Mouse (Mus musculus) skeletal muscle tissue, postnatal 0 days (tissue): ENCODE data around the gene Nprl2. TPM values are rescaled to one million over a fixed set of nuclear protein-coding genes. Genes with fewer than 3 reads are reported as not detected.

Experiments
- polyA plus RNA-seq: library from polyadenylated mRNA; unstranded; fragments of >200 nt; fragmentation: Nextera tagmentation; extraction: Ambion mirVana; gene quantifications from 2 replicates; pipeline ENCODE4 v1.2.1, GENCODE M21; 2015

Nprl2 gene
- 15.7 and 18.0 TPM in 2 replicates for polyA plus RNA-seq

GRCm38 (mm10) chr9:107541474-107542351 lies at the start of gene Nprl2, which contains the start of gene Cyb561d2:
Gene Nprl2, plus strand, starts transcription at chr9:107542226.
Gene Cyb561d2, minus strand, starts transcription at chr9:107542193.

GRCm38 (mm10) chr9:107533791-107534407 lies 8.1 kb upstream of the Nprl2 start, which contains the start of gene Tmem115:
Gene Tmem115, plus strand, starts transcription at chr9:107533945.

GRCm38 (mm10) chr9:107547026-107547425 lies 5.0 kb downstream of the Nprl2 start, which contains the start of gene Zmynd10:
Gene Zmynd10, plus strand, starts transcription at chr9:107547298.

GRCm38 (mm10) chr9:107551117-107551889 lies 9.3 kb downstream of the Nprl2 start, which contains the start of gene Rassf1:
Gene Rassf1, plus strand, starts transcription at chr9:107551555.

GRCm38 (mm10) chr9:107563029-107563581 lies 21.1 kb downstream of the Nprl2 start, which contains the start of gene Tusc2:
Gene Tusc2, plus strand, starts transcription at chr9:107563255.

GRCm38 (mm10) chr9:107567702-107568319 lies 25.8 kb downstream of the Nprl2 start, which contains the start of gene Hyal2:
Gene Hyal2, plus strand, starts transcription at chr9:107567945.

GRCm38 (mm10) chr9:107576357-107577107 lies 34.5 kb downstream of the Nprl2 start, which contains the start of gene Hyal1:
Gene Hyal1, plus strand, starts transcription at chr9:107576927.

GRCm38 (mm10) chr9:107578587-107578986 lies 36.6 kb downstream of the Nprl2 start, which contains the start of gene Naa80:
Gene Naa80, plus strand, starts transcription at chr9:107578887.

GRCm38 (mm10) chr9:107580501-107581317 lies 38.7 kb downstream of the Nprl2 start, which contains the start of gene Hyal3:
Gene Hyal3, plus strand, starts transcription at chr9:107580818.

GRCm38 (mm10) chr9:107586974-107587832 lies 45.2 kb downstream of the Nprl2 start, which contains the start of gene Ifrd2:
Gene Ifrd2, plus strand, starts transcription at chr9:107587642.

Other genes starting within 250 kb of the Nprl2 start
- 29.9 and 30.3 TPM in 2 replicates for gene Cish, start 246.2 kb upstream of the Nprl2 start, polyA plus RNA-seq
- gene Hemk1, start 203.9 kb upstream of the Nprl2 start, polyA plus RNA-seq: 9.7 and 10.7 TPM in 2 replicates
- gene 6430571L13Rik, start 201.6 kb upstream of the Nprl2 start, polyA plus RNA-seq: 12.1 and 13.0 TPM in 2 replicates
- gene Cacna2d2, start 142.6 kb upstream of the Nprl2 start, polyA plus RNA-seq: 0.15 and 0.21 TPM in 2 replicates
- 33.1 and 36.2 TPM in 2 replicates for gene Tmem115, start 8.3 kb upstream of the Nprl2 start, polyA plus RNA-seq
- 8.3 and 10.3 TPM in 2 replicates for gene Cyb561d2, start within 50 bp of the Nprl2 start, polyA plus RNA-seq
- gene Zmynd10, start 5.1 kb downstream of the Nprl2 start, polyA plus RNA-seq: 0.33 TPM in 1 of 2 replicates, not detected in the other
- gene Rassf1, start 9.3 kb downstream of the Nprl2 start, polyA plus RNA-seq: 33.8 and 39.4 TPM in 2 replicates
- 34.6 and 34.7 TPM in 2 replicates for gene Tusc2, start 21.0 kb downstream of the Nprl2 start, polyA plus RNA-seq
- gene Hyal2, start 25.7 kb downstream of the Nprl2 start, polyA plus RNA-seq: 36.3 and 38.8 TPM in 2 replicates
- 4.3 and 5.2 TPM in 2 replicates for gene Hyal1, start 34.7 kb downstream of the Nprl2 start, polyA plus RNA-seq
- 18.0 and 18.3 TPM in 2 replicates for gene Naa80, start 36.7 kb downstream of the Nprl2 start, polyA plus RNA-seq
- 0.24 and 0.34 TPM in 2 replicates for gene Hyal3, start 38.6 kb downstream of the Nprl2 start, polyA plus RNA-seq
- gene Ifrd2, start 45.4 kb downstream of the Nprl2 start, polyA plus RNA-seq: 32.7 and 34.9 TPM in 2 replicates
- gene Sema3b, start 67.0 kb downstream of the Nprl2 start, polyA plus RNA-seq: 24.9 and 27.5 TPM in 2 replicates
- 200 and 252 TPM in 2 replicates for gene Gnai2, start 93.1 kb downstream of the Nprl2 start, polyA plus RNA-seq
- gene Slc38a3, start 127.3 kb downstream of the Nprl2 start, polyA plus RNA-seq: 1.5 and 2.5 TPM in 2 replicates
- 0.32 and 1.1 TPM in 2 replicates for gene Gnat1, start 137.5 kb downstream of the Nprl2 start, polyA plus RNA-seq
- 2.2 and 2.3 TPM in 2 replicates for gene Sema3f, start 168.2 kb downstream of the Nprl2 start, polyA plus RNA-seq
- gene Rbm5, start 228.8 kb downstream of the Nprl2 start, polyA plus RNA-seq: 66.5 and 71.1 TPM in 2 replicates